Mouse (Mus musculus) heart, embryonic 10.5 days (tissue): ENCODE measurements around the gene Cyth1. TPM values are rescaled to one million over a fixed set of nuclear protein-coding genes. Genes with fewer than 3 reads are reported as not detected.

Experiments used
- DNase-seq: peaks from one replicate; pipeline ENCODE4 v3.0.0-alpha.2; 2017; ENCODE audit warnings: low spot score
- H3K27ac ChIP-seq: fragments of 300-500 bp; sonication (generic); 2 replicates; pipeline ENCODE4 v1.5.1; 2016; ENCODE audit warnings: mild to moderate bottlenecking
- H3K27me3 ChIP-seq: fragments of 300-500 bp; sonication (generic); 2 replicates; pipeline ENCODE4 v1.6.1; 2016; ENCODE audit warnings: mild to moderate bottlenecking; ENCODE audit not compliant: poor library complexity, insufficient read depth, severe bottlenecking
- H3K36me3 ChIP-seq: fragments of 300-500 bp; sonication (generic); 2 replicates; pipeline ENCODE4 v1.6.1; 2016; ENCODE audit warnings: mild to moderate bottlenecking, moderate library complexity
- H3K4me1 ChIP-seq: fragments of 300-500 bp; sonication (generic); 2 replicates; pipeline ENCODE4 v1.6.1; 2016; ENCODE audit warnings: mild to moderate bottlenecking
- H3K4me3 ChIP-seq: fragments of 300-500 bp; sonication (generic); 2 replicates; pipeline ENCODE4 v1.5.1; 2016; ENCODE audit warnings: mild to moderate bottlenecking, moderate library complexity
- H3K9me3 ChIP-seq: fragments of 300-500 bp; sonication (generic); 2 replicates; pipeline ENCODE4 v1.6.1; 2016; ENCODE audit warnings: mild to moderate bottlenecking, moderate library complexity
- WGBS: fragments of 180-500 bp; shearing (Covaris S2); methylation state at CpG from one replicate; pipeline ENCODE4 v1.1.7; 2016; 5-methylcytosine and 5-hydroxymethylcytosine counted together
- polyA plus RNA-seq: library from polyadenylated mRNA; unstranded; fragments of >200 nt; fragmentation: Nextera tagmentation; extraction: Ambion mirVana; gene quantifications from 2 replicates; pipeline ENCODE4 v1.2.1, GENCODE M21; 2016

Gene Cyth1
- polyA plus RNA-seq, 1 experiment from 2014 or later = 15.5 TPM

- Histone ChIP-seq H3K36me3 (peaks cover 49% of the 10 kb centered on the region), H3K27ac (peak overlapping the region; percentile 59; the same call in 1 of the 2 replicates), H3K4me1 (peaks cover 37% of the 10 kb centered on the region), H3K4me3 (no peak overlapping the region), H3K9me3 (no peaks in the 10 kb centered on the region), H3K27me3 (no peaks in the 10 kb centered on the region)
- 84% methylated on average over 5 of the region's 5 CpGs for WGBS
- DNase-seq = no peak
These were observed 81.8 kb downstream of the Cyth1 start for GRCm38 (mm10) chr11:118166626-118167025.

DNA sequence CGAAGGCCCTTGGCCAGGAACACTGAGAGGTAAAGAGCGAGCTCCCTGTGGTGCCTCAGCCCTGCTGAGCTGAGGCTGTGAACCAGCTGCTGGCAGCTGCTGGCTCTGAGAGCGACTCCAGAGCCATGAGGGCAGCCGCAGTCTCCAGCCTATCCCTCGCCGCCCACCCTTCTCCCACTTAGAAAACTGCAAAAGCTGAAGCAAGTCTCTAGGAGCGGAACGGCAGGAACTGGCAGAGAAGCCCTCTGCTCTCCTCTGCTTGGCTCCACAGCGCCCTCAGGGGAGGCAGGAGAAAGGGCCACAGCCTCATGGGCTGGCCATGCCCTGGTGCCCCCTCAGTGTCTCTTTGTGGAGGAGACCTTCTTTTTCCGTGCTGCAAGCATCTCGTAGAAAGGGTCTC, 82.7 kb downstream of the Cyth1 start:
- 44% methylated on average over 11 of the region's 11 CpGs for WGBS
- Histone ChIP-seq H3K4me1 (peaks cover 46% of the 10 kb centered on the region), H3K27ac (peak overlapping the region; percentile 59), H3K4me3 (no peak overlapping the region), H3K27me3 (no peaks in the 10 kb centered on the region), H3K9me3 (no peaks in the 10 kb centered on the region), H3K36me3 (peaks cover 47% of the 10 kb centered on the region)
- no peak for DNase-seq

GRCm38 (mm10) chr11:118164566-118164965, 83.8 kb downstream of the Cyth1 start:
- 71% methylated on average over 8 of the region's 8 CpGs for WGBS
- no peaks in the 10 kb centered on the region for H3K9me3 ChIP-seq
- H3K27ac ChIP-seq = peak overlapping the region; percentile 31; the same call in 1 of the 2 replicates
- DNase-seq = no peak
- peaks cover 58% of the 10 kb centered on the region for H3K4me1 ChIP-seq
- no peaks in the 10 kb centered on the region for H3K27me3 ChIP-seq
- H3K36me3 ChIP-seq = peaks cover 41% of the 10 kb centered on the region
- no peak overlapping the region for H3K4me3 ChIP-seq

DNA sequence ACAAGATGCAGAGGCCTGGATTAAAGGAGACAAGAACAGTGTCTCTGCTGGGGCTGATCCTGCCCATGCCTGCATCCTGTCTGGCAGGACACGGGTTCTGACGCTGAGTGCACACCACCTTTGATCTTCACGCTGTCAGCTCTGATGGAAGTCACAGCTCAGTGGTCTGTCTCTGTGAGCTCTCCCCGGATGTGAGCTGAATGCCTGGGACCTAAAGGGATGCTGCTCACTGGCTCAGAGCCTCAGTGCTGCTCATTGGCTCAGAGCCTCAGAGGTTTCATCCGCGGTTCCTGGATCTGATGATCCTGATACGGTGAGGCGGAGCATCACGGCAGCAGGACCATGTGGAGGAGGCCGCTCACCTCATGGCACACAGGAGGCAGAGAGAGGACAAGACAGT, 86.1 kb downstream of the Cyth1 start:
- DNase-seq = peak; percentile 83
- Histone ChIP-seq H3K36me3 (peaks cover 31% of the 10 kb centered on the region), H3K4me3 (no peak overlapping the region), H3K27ac (peak overlapping the region; percentile 59; the same call in 1 of the 2 replicates), H3K9me3 (no peaks in the 10 kb centered on the region), H3K27me3 (no peaks in the 10 kb centered on the region), H3K4me1 (peaks cover 63% of the 10 kb centered on the region)
- 48% methylated on average over 10 of the region's 10 CpGs for WGBS

DNA sequence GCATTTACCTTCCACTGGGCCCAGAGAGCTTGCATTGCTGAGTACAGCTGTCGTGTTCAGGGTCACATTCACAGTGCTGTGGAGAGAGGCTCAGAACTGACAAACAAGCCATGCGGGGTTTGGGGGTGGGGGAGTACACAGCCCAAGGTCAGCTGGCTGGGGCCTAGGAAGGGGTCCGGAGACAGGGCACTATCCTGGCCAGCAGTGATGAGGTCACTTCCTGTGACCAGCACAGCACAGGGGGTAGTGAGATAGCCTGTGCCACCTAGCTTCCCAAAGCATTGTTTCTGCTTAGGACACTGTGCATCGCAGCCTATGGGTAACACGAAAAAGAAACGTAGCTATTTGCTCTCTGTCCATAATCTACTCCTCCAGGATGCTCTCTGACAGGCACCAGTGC, 87.2 kb downstream of the Cyth1 start:
- no peaks in the 10 kb centered on the region for H3K27me3 ChIP-seq
- WGBS = 55% methylated on average over 6 of the region's 6 CpGs
- H3K4me3 ChIP-seq = no peak overlapping the region
- H3K4me1 ChIP-seq = peaks cover 54% of the 10 kb centered on the region
- H3K9me3 ChIP-seq = no peaks in the 10 kb centered on the region
- H3K36me3 ChIP-seq = peaks cover 26% of the 10 kb centered on the region
- H3K27ac ChIP-seq = peak overlapping the region; percentile 84
- DNase-seq = no peak

DNA sequence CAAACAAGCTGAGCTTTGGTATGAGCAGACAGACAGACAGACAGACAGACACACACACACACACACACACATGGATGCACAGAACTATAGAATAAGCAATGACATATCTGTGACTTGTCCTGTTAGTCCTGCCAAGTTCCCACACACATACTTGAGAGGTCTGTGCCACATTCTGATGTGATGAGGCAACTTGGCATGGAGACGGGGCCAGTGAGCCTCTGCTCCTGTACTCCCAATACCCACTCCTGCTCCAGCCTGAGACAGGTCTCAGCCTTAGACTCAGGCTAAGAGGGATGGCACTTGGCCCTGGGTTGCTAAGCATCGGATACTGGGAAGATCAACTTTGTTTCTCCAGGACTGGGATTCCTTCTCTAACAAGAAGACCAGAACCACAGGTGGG, 87.6 kb downstream of the Cyth1 start:
- Histone ChIP-seq H3K4me3 (no peak overlapping the region), H3K27me3 (no peaks in the 10 kb centered on the region), H3K9me3 (no peaks in the 10 kb centered on the region), H3K27ac (peak overlapping the region; percentile 84), H3K36me3 (peaks cover 22% of the 10 kb centered on the region), H3K4me1 (peaks cover 49% of the 10 kb centered on the region)
- no peak for DNase-seq
- WGBS = 64% methylated on average over 2 of the region's 2 CpGs

DNA sequence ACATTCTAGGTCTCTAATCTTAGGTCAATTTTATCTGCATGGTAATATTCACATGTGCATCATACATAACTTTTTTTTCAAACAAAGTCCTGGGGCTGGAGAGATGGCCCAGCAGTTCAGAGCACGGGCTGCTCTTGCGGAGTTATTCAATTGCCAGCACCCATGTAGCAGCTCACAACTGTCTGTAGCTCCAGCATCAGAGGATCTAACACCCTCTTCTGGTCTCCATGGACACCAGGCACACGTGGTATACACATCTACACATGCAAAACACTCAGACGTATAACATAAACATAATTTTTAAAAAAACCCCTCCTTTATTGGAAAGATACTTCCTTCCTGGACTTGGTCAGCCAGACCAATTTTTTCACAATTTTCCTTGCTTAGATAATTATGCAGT, 89.6 kb downstream of the Cyth1 start:
- Histone ChIP-seq H3K27me3 (no peaks in the 10 kb centered on the region), H3K9me3 (no peaks in the 10 kb centered on the region), H3K4me3 (no peak overlapping the region), H3K36me3 (peaks cover 5% of the 10 kb centered on the region; the same call in 1 of the 2 replicates), H3K27ac (no peak overlapping the region), H3K4me1 (peaks cover 36% of the 10 kb centered on the region)
- DNase-seq = no peak
- WGBS = 66% methylated on average over 4 of the region's 4 CpGs

DNA sequence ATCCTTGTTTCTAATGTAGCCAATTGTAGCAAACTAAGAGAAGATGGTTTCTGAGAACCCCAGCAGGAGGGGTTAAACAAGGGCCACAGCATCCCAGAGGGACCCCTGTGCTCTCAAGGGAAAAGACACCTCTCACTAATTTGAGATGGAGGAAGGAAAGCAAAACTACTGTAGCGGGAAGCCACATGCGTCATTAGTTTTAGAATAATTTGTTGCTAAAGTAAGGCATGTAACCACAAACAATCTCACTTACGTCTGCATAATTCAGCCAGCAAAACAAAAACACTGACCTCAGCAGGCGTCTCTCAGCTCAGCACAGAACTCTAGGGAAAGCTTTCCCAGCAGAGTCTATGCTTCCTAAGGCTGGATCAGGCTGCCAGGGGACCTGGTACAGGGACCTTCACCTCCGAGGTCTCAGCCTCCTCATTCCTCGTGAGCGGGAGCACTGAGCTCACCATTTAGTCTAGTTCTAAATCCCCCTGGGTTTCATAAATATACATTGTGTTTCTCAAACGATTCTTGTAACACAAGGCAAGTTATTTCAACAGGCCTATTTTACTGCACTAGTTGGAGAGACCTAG, 91.8 kb downstream of the Cyth1 start:
- Histone ChIP-seq H3K36me3 (no peaks in the 10 kb centered on the region), H3K27me3 (no peaks in the 10 kb centered on the region), H3K4me3 (no peak overlapping the region), H3K27ac (no peak overlapping the region), H3K4me1 (peaks cover 33% of the 10 kb centered on the region), H3K9me3 (no peaks in the 10 kb centered on the region)
- DNase-seq = no peak
- 66% methylated on average over 8 of the region's 8 CpGs for WGBS

GRCm38 (mm10) chr11:118152964-118153363, 95.4 kb downstream of the Cyth1 start:
- no peaks in the 10 kb centered on the region for H3K36me3 ChIP-seq
- H3K27me3 ChIP-seq = no peaks in the 10 kb centered on the region
- DNase-seq = no peak
- peaks cover 36% of the 10 kb centered on the region for H3K4me1 ChIP-seq
- no peak overlapping the region for H3K4me3 ChIP-seq
- WGBS = 69% methylated on average over 4 of the region's 4 CpGs
- no peaks in the 10 kb centered on the region for H3K9me3 ChIP-seq
- no peak overlapping the region for H3K27ac ChIP-seq

DNA sequence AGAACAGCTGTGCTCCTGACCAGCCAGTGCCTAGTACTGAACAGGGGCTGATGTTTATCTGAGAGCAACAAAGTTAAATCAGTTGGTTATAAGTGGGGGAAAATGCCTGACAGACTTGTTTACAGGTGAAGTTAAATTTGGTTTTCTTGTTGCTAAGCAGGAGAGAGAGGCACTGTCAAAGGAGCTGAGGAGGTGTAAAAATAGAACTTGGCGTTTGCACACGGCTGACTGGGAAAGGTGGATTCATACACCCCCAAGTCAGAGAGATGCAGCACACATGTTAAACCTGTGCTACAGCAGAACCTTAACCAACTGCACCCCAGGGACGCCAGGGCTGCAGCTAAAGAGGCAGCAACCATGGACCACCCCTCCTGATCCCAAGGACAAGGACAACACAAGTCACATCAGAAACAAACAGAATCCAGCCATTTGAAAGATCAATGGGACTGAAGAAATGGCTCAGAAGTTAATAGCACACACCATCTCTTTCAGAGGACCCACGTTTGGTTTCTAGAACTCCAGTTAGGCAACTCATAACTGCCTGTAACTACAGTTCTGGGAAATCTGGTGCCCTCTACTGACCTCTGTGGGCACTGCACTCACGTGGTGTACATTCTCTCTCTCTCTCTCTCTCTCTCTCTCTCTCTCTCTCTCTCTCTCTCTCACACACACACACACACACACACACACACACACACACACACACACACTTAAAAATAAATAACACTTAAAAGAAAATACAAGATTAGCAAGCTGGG, 96.8 kb downstream of the Cyth1 start:
- 72% methylated on average over 5 of the region's 5 CpGs for WGBS
- Histone ChIP-seq H3K4me1 (peaks cover 33% of the 10 kb centered on the region), H3K27ac (no peak overlapping the region; the same call in 1 of the 2 replicates), H3K36me3 (no peaks in the 10 kb centered on the region), H3K27me3 (no peaks in the 10 kb centered on the region), H3K9me3 (no peaks in the 10 kb centered on the region), H3K4me3 (no peak overlapping the region)
- no peak for DNase-seq

DNA sequence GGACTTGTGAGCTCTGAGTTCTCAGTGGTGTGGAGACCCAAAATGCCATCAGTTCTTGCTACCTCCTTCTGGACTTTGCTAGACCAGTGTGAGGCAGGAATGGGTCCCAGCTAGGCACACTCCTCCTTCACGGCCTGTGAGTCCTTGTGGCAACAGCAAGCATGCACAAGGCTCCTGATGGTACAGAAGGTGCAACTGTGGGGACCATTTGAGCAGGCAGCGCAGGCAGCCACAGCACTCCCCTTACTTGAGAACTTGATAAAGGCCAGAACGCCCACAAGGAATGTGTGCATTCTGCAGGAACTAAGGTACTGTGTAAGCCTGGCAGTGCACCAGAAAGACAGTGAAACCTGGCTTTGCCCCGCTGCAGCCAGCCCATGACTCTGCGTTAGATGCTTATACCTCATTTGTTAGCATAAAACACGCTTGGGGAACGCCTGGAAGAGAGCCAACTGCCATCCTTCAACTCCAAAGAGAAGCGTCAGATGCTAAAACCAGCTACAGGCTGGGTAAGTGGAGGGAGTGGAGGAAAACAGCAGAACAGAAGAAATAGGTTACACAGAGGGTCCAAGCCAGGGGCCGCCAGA, 98.2 kb downstream of the Cyth1 start:
- no peaks in the 10 kb centered on the region for H3K9me3 ChIP-seq
- DNase-seq = no peak
- H3K27ac ChIP-seq = peak overlapping the region; percentile 48; the same call in 1 of the 2 replicates
- H3K4me1 ChIP-seq = peaks cover 33% of the 10 kb centered on the region
- no peaks in the 10 kb centered on the region for H3K27me3 ChIP-seq
- WGBS = 57% methylated on average over 9 of the region's 9 CpGs
- H3K36me3 ChIP-seq = no peaks in the 10 kb centered on the region
- H3K4me3 ChIP-seq = no peak overlapping the region

GRCm38 (mm10) chr11:118147877-118148637, 100.3 kb downstream of the Cyth1 start:
- Histone ChIP-seq H3K27me3 (no peaks in the 10 kb centered on the region), H3K36me3 (no peaks in the 10 kb centered on the region), H3K27ac (no peak overlapping the region), H3K4me1 (peaks cover 37% of the 10 kb centered on the region), H3K9me3 (no peaks in the 10 kb centered on the region), H3K4me3 (no peak overlapping the region)
- DNase-seq = no peak
- 72% methylated on average over 9 of the region's 9 CpGs for WGBS

- peaks cover 44% of the 10 kb centered on the region for H3K4me1 ChIP-seq
- H3K36me3 ChIP-seq = no peaks in the 10 kb centered on the region
- no peak for DNase-seq
- no peaks in the 10 kb centered on the region for H3K9me3 ChIP-seq
- peak overlapping the region; percentile 32; the same call in 1 of the 2 replicates for H3K27ac ChIP-seq
- no peak overlapping the region for H3K4me3 ChIP-seq
- no peaks in the 10 kb centered on the region for H3K27me3 ChIP-seq
- WGBS = 91% methylated on average over 10 of the region's 10 CpGs
These were observed 101.9 kb downstream of the Cyth1 start for GRCm38 (mm10) chr11:118146446-118146845.
